Mouse (Mus musculus) forebrain, embryonic 11.5 days (tissue): ENCODE measurements around the gene Golga7b. TPM values are rescaled to one million over a fixed set of nuclear protein-coding genes. Genes with fewer than 3 reads are reported as not detected.

Experiments used
- ATAC-seq: fragments of 200-750 bp; cut with Nextera tagmentation; replicated peaks from 2 replicates; pipeline ENCODE4 v1.8.0; 2017; ENCODE audit warnings: moderate TSS enrichment; ENCODE audit not compliant: low FRiP score
- DNase-seq: peaks from one replicate; pipeline ENCODE4 v3.0.0-alpha.2; 2017; ENCODE audit warnings: low spot score
- H3K27ac ChIP-seq: fragments of 300-500 bp; sonication (generic); 2 replicates; pipeline ENCODE4 v1.5.1; 2014; ENCODE audit warnings: low read depth, low read length
- H3K27me3 ChIP-seq: fragments of 300-500 bp; sonication (generic); 2 replicates; pipeline ENCODE4 v1.6.1; 2014; ENCODE audit warnings: mild to moderate bottlenecking, low read length, mixed read lengths; ENCODE audit not compliant: control insufficient read depth, insufficient read depth
- H3K36me3 ChIP-seq: fragments of 300-500 bp; sonication (generic); 2 replicates; pipeline ENCODE4 v1.6.1; 2014; ENCODE audit warnings: mild to moderate bottlenecking, low read length, moderate library complexity, mixed read lengths; ENCODE audit not compliant: control insufficient read depth, insufficient read depth
- H3K4me1 ChIP-seq: fragments of 300-500 bp; sonication (generic); replicated peaks from 2 replicates; pipeline ENCODE4 v1.6.1; 2014; ENCODE audit warnings: low read length, mixed read lengths; ENCODE audit not compliant: control insufficient read depth, insufficient read depth
- H3K4me2 ChIP-seq: fragments of 300-500 bp; sonication (generic); 2 replicates; pipeline ENCODE4 v1.6.1; 2014; ENCODE audit warnings: low read depth, mild to moderate bottlenecking, low read length, moderate library complexity, mixed read lengths; ENCODE audit not compliant: severe bottlenecking
- H3K4me3 ChIP-seq: fragments of 300-500 bp; sonication (generic); 2 replicates; pipeline ENCODE4 v1.5.1; 2014; ENCODE audit warnings: low read depth, low read length
- H3K9ac ChIP-seq: fragments of 300-500 bp; sonication (generic); 2 replicates; pipeline ENCODE4 v1.6.1; 2014; ENCODE audit warnings: low read length
- H3K9me3 ChIP-seq: fragments of 300-500 bp; sonication (generic); 2 replicates; pipeline ENCODE4 v1.6.1; 2016; ENCODE audit warnings: low read length, mixed read lengths; ENCODE audit not compliant: control insufficient read depth
- WGBS: fragments of 180-500 bp; shearing (Covaris S2); extraction: QIAGEN DNeasy Blood & Tissue Kit; methylation state at CpG from one replicate; pipeline ENCODE4 v1.1.7; 2014; 5-methylcytosine and 5-hydroxymethylcytosine counted together
- polyA plus RNA-seq: library from polyadenylated mRNA; unstranded; fragments of >200 nt; fragmentation: Nextera tagmentation; extraction: Ambion mirVana; gene quantifications from 2 replicates; pipeline ENCODE4 v1.2.1, GENCODE M21; 2014

Golga7b gene
- polyA plus RNA-seq, 1 experiment from 2014 or later, result 2.4 TPM

- H3K4me2 ChIP-seq, result no peak overlapping the region
- ATAC-seq (no peak), DNase-seq (no peak)
- no peaks in the 10 kb centered on the region for H3K27me3 ChIP-seq
- H3K4me1 ChIP-seq, result no peaks in the 10 kb centered on the region
- 83% methylated on average over 2 of the region's 2 CpGs for WGBS
- no peaks in the 10 kb centered on the region for H3K36me3 ChIP-seq
- no peak overlapping the region for H3K4me3 ChIP-seq
- H3K9ac ChIP-seq, result no peak overlapping the region
- H3K9me3 ChIP-seq, result no peaks in the 10 kb centered on the region; the same call in 1 of the 2 replicates
- no peak overlapping the region for H3K27ac ChIP-seq
These were observed 32.8 kb upstream of the Golga7b start for GRCm38 (mm10) chr19:42214601-42215000.

- H3K4me1 ChIP-seq, result no peaks in the 10 kb centered on the region
- ATAC-seq, result no peak
- WGBS, result 76% methylated on average over 7 of the region's 7 CpGs
These were observed 30.5 kb upstream of the Golga7b start for GRCm38 (mm10) chr19:42216699-42217373.

GRCm38 (mm10) chr19:42217374-42217763 is 30.0 kb upstream of the Golga7b start:
- DNase-seq (peak; percentile 60), ATAC-seq (no peak)
- no peak overlapping the region for H3K9ac ChIP-seq
- no peak overlapping the region for H3K4me3 ChIP-seq
- WGBS, result 11% methylated on average over 2 of the region's 2 CpGs
- no peaks in the 10 kb centered on the region for H3K4me1 ChIP-seq
- H3K27ac ChIP-seq, result no peak overlapping the region
- no peaks in the 10 kb centered on the region; the same call in 1 of the 2 replicates for H3K9me3 ChIP-seq
- H3K36me3 ChIP-seq, result no peaks in the 10 kb centered on the region
- H3K4me2 ChIP-seq, result no peak overlapping the region
- H3K27me3 ChIP-seq, result no peaks in the 10 kb centered on the region

More at GRCm38 (mm10) chr19:42216699-42217373, 30.5 kb upstream of the Golga7b start:
- Histone ChIP-seq H3K4me2 (no peak overlapping the region), H3K9me3 (no peaks in the 10 kb centered on the region; the same call in 1 of the 2 replicates), H3K4me3 (no peak overlapping the region), H3K9ac (no peak overlapping the region), H3K27me3 (no peaks in the 10 kb centered on the region), H3K36me3 (no peaks in the 10 kb centered on the region), H3K27ac (no peak overlapping the region)
- DNase-seq, result no peak

GRCm38 (mm10) chr19:42226451-42226850 is 20.9 kb upstream of the Golga7b start:
- H3K4me2 ChIP-seq, result no peak overlapping the region
- H3K9me3 ChIP-seq, result no peaks in the 10 kb centered on the region
- 87% methylated on average over 10 of the region's 10 CpGs for WGBS
- no peak for DNase-seq
- no peak overlapping the region for H3K4me3 ChIP-seq
- H3K4me1 ChIP-seq, result no peaks in the 10 kb centered on the region
- no peak overlapping the region for H3K9ac ChIP-seq
- no peak overlapping the region for H3K27ac ChIP-seq
- no peaks in the 10 kb centered on the region for H3K36me3 ChIP-seq
- no peaks in the 10 kb centered on the region for H3K27me3 ChIP-seq
- no peak for ATAC-seq

- ATAC-seq (no peak), DNase-seq (no peak)
- Histone ChIP-seq H3K36me3 (no peaks in the 10 kb centered on the region), H3K9me3 (no peaks in the 10 kb centered on the region), H3K27me3 (no peaks in the 10 kb centered on the region), H3K9ac (no peak overlapping the region), H3K4me3 (no peak overlapping the region), H3K4me2 (no peak overlapping the region), H3K27ac (no peak overlapping the region), H3K4me1 (no peaks in the 10 kb centered on the region)
- WGBS, result 85% methylated on average over 17 of the region's 17 CpGs
These were observed 17.7 kb upstream of the Golga7b start for GRCm38 (mm10) chr19:42229499-42230287.

- 65% methylated on average over 5 of the region's 5 CpGs for WGBS
These were observed 17.1 kb upstream of the Golga7b start for GRCm38 (mm10) chr19:42230288-42230568.

GRCm38 (mm10) chr19:42230986-42231385 is 16.4 kb upstream of the Golga7b start:
- ATAC-seq, result no peak
- Histone ChIP-seq H3K4me1 (no peaks in the 10 kb centered on the region), H3K27me3 (no peaks in the 10 kb centered on the region), H3K4me3 (no peak overlapping the region), H3K27ac (no peak overlapping the region), H3K4me2 (no peak overlapping the region), H3K9ac (no peak overlapping the region), H3K36me3 (no peaks in the 10 kb centered on the region), H3K9me3 (no peaks in the 10 kb centered on the region)
- DNase-seq, result no peak
- WGBS, result 92% methylated on average over 13 of the region's 13 CpGs

More at GRCm38 (mm10) chr19:42230288-42230568, 17.1 kb upstream of the Golga7b start:
- no peak overlapping the region for H3K9ac ChIP-seq
- H3K4me1 ChIP-seq, result no peaks in the 10 kb centered on the region
- no peak overlapping the region for H3K27ac ChIP-seq
- H3K4me3 ChIP-seq, result no peak overlapping the region
- no peak for ATAC-seq
- H3K36me3 ChIP-seq, result no peaks in the 10 kb centered on the region
- H3K27me3 ChIP-seq, result no peaks in the 10 kb centered on the region
- DNase-seq, result no peak
- H3K4me2 ChIP-seq, result no peak overlapping the region
- no peaks in the 10 kb centered on the region for H3K9me3 ChIP-seq

- H3K27me3 ChIP-seq, result no peaks in the 10 kb centered on the region
- DNase-seq (peak; percentile 58), ATAC-seq (no peak)
- H3K4me1 ChIP-seq, result no peaks in the 10 kb centered on the region
- H3K4me2 ChIP-seq, result no peak overlapping the region
- H3K36me3 ChIP-seq, result no peaks in the 10 kb centered on the region
- H3K9ac ChIP-seq, result no peak overlapping the region
- no peaks in the 10 kb centered on the region for H3K9me3 ChIP-seq
- no peak overlapping the region for H3K4me3 ChIP-seq
- peak overlapping the region; percentile 50 for H3K27ac ChIP-seq
- WGBS, result 21% methylated on average over 4 of the region's 4 CpGs
These were observed 9.6 kb upstream of the Golga7b start for GRCm38 (mm10) chr19:42237602-42238340.
